Mouse (Mus musculus) intestine, embryonic 14.5 days (tissue): ENCODE measurements around the gene Smpd3. TPM values are rescaled to one million over a fixed set of nuclear protein-coding genes. Genes with fewer than 3 reads are reported as not detected.

ENCODE experiments used
- ATAC-seq: fragments of 200-750 bp; cut with Nextera tagmentation; replicated peaks from 2 replicates; pipeline ENCODE4 v1.8.0; 2017; ENCODE audit warnings: low read depth, moderate number of reproducible peaks, moderate TSS enrichment, moderate library complexity; ENCODE audit not compliant: low FRiP score, low TSS enrichment
- DNase-seq: peaks from one replicate; pipeline ENCODE4 v3.0.0-alpha.2; 2018; ENCODE audit warnings: low spot score
- H3K27ac ChIP-seq: fragments of 300-500 bp; sonication (generic); 2 replicates; pipeline ENCODE4 v1.5.1; 2014; ENCODE audit warnings: low read depth, mild to moderate bottlenecking, control low read depth
- H3K27me3 ChIP-seq: fragments of 300-500 bp; sonication (generic); replicated peaks from 2 replicates; pipeline ENCODE4 v1.6.1; 2014; ENCODE audit warnings: low read length, control low read depth; ENCODE audit not compliant: control insufficient read depth, insufficient read depth
- H3K36me3 ChIP-seq: fragments of 300-500 bp; sonication (generic); 2 replicates; pipeline ENCODE4 v1.6.1; 2014; ENCODE audit warnings: low read length, control low read depth; ENCODE audit not compliant: control insufficient read depth, insufficient read depth
- H3K4me1 ChIP-seq: fragments of 300-500 bp; sonication (generic); replicated peaks from 2 replicates; pipeline ENCODE4 v1.6.1; 2014; ENCODE audit warnings: low read length, control low read depth, mixed read lengths; ENCODE audit not compliant: control insufficient read depth, insufficient read depth
- H3K4me2 ChIP-seq: fragments of 300-500 bp; sonication (generic); 2 replicates; pipeline ENCODE4 v1.6.1; 2014; ENCODE audit warnings: low read length
- H3K4me3 ChIP-seq: fragments of 300-500 bp; sonication (generic); 2 replicates; pipeline ENCODE4 v1.5.1; 2014; ENCODE audit warnings: low read depth, low read length, control low read depth, mixed read lengths
- H3K9ac ChIP-seq: fragments of 300-500 bp; sonication (generic); 2 replicates; pipeline ENCODE4 v1.6.1; 2014; ENCODE audit warnings: mild to moderate bottlenecking, low read length
- H3K9me3 ChIP-seq: fragments of 300-500 bp; sonication (generic); 2 replicates; pipeline ENCODE4 v1.6.1; 2016; ENCODE audit warnings: low read length, control low read depth; ENCODE audit not compliant: control insufficient read depth
- WGBS: fragments of 180-500 bp; shearing (Covaris S2); extraction: QIAGEN DNeasy Blood & Tissue Kit; methylation state at CpG from one replicate; pipeline ENCODE4 v1.1.7; 2014; 5-methylcytosine and 5-hydroxymethylcytosine counted together
- polyA plus RNA-seq: library from polyadenylated mRNA; unstranded; fragments of >200 nt; fragmentation: Nextera tagmentation; extraction: Ambion mirVana; gene quantifications from 2 replicates; pipeline ENCODE4 v1.2.1, GENCODE M21; 2014

Smpd3 gene
- polyA plus RNA-seq, 1 experiment from 2014 or later = 20.0 TPM

DNA sequence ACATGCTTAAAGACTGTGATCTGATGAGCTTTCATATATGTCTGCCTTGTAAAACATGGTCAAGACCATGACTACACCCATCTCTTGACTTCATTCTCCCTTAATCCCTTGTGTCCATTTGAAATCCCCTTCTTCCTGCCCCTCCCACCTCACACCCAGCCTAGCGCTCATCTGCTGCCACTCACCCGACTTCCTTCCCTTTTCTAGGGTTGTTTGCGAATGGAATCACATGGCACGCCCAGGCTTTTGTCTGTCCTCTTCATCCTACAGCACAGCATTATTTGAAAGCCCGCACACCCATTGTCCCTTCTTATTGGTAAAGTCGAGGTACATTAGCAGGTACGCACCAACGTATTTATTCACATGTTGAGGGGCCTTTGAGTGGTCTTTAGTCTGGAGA lies 26.5 kb upstream of the Smpd3 start:
- no peak overlapping the region for H3K4me3 ChIP-seq
- H3K9ac ChIP-seq = no peak overlapping the region
- no peak for DNase-seq
- H3K27ac ChIP-seq = no peak overlapping the region
- no peaks in the 10 kb centered on the region for H3K9me3 ChIP-seq
- no peaks in the 10 kb centered on the region for H3K36me3 ChIP-seq
- H3K27me3 ChIP-seq = no peaks in the 10 kb centered on the region
- 78% methylated on average over 8 of the region's 8 CpGs for WGBS
- no peak for ATAC-seq
- H3K4me1 ChIP-seq = no peaks in the 10 kb centered on the region
- H3K4me2 ChIP-seq = no peak overlapping the region

DNA sequence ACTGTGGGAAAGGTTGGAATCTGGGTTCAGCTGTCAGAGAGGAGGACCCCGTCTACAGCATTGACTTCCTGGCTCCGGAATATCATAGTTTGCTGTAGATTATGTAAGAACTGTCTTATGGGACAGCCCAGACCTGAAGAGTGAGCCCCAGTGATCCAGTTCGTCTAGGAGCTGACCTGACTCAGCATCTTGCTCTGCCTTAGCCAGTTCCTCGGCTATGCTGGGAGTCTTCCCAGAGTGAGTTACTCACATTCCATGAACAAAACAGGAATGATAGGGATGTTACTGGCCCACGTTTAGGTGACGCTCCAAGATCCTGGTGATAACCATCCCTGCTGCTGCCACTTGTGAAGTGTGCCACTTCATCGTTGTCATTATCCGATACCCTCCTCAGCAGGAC lies 25.5 kb upstream of the Smpd3 start:
- Histone ChIP-seq H3K9me3 (no peaks in the 10 kb centered on the region), H3K27ac (no peak overlapping the region), H3K9ac (no peak overlapping the region), H3K36me3 (no peaks in the 10 kb centered on the region), H3K27me3 (no peaks in the 10 kb centered on the region), H3K4me2 (no peak overlapping the region), H3K4me3 (no peak overlapping the region), H3K4me1 (no peaks in the 10 kb centered on the region)
- WGBS = 77% methylated on average over 8 of the region's 8 CpGs
- ATAC-seq = no peak
- no peak for DNase-seq

GRCm38 (mm10) chr8:106359650-106360338 lies 22.0 kb upstream of the Smpd3 start:
- H3K4me2 ChIP-seq = no peak overlapping the region
- H3K36me3 ChIP-seq = no peaks in the 10 kb centered on the region
- no peak overlapping the region for H3K9ac ChIP-seq
- no peaks in the 10 kb centered on the region for H3K9me3 ChIP-seq
- no peaks in the 10 kb centered on the region for H3K27me3 ChIP-seq
- no peak overlapping the region for H3K27ac ChIP-seq
- no peaks in the 10 kb centered on the region for H3K4me1 ChIP-seq
- no peak overlapping the region for H3K4me3 ChIP-seq
- ATAC-seq = no peak
- 67% methylated on average over 4 of the region's 4 CpGs for WGBS
- no peak for DNase-seq

DNA sequence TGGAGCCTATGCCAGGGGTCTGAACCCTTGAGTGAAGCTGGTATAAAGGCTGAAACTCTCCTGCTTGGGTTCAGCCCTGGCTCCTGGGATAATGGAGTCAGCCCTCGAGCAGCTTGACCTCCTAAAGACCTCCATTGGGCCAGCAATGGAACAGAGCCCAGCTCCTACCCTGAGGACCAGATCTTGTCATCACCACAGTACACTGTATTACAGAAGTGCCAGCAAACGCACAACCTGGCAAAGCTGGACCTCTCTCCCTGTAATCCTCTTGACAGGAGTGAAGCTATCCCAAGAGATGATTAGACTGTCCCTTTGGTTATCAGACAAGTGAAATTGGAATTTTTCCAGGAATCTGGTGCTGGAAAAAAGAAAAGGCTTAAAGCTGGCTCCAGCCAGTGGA lies 13.3 kb upstream of the Smpd3 start:
- 59% methylated on average over 2 of the region's 2 CpGs for WGBS

GRCm38 (mm10) chr8:106349398-106349797 lies 11.6 kb upstream of the Smpd3 start:
- no peak overlapping the region for H3K27ac ChIP-seq
- no peaks in the 10 kb centered on the region for H3K36me3 ChIP-seq
- 73% methylated on average over 11 of the region's 11 CpGs for WGBS
- DNase-seq (no peak), ATAC-seq (no peak)
- H3K4me1 ChIP-seq = no peaks in the 10 kb centered on the region
- H3K9me3 ChIP-seq = no peaks in the 10 kb centered on the region
- no peaks in the 10 kb centered on the region for H3K27me3 ChIP-seq
- no peak overlapping the region for H3K4me3 ChIP-seq
- no peak overlapping the region for H3K9ac ChIP-seq
- no peak overlapping the region for H3K4me2 ChIP-seq

More for the DNA sequence above, 13.3 kb upstream of the Smpd3 start:
- ATAC-seq = no peak
- DNase-seq = no peak
- no peaks in the 10 kb centered on the region for H3K9me3 ChIP-seq
- H3K36me3 ChIP-seq = no peaks in the 10 kb centered on the region
- no peak overlapping the region for H3K4me3 ChIP-seq
- no peak overlapping the region for H3K4me2 ChIP-seq
- no peak overlapping the region for H3K9ac ChIP-seq
- H3K27me3 ChIP-seq = no peaks in the 10 kb centered on the region
- H3K27ac ChIP-seq = no peak overlapping the region
- no peaks in the 10 kb centered on the region for H3K4me1 ChIP-seq

- H3K27ac ChIP-seq = no peak overlapping the region
- no peak overlapping the region for H3K9ac ChIP-seq
- no peak for ATAC-seq
- 80% methylated on average over 6 of the region's 6 CpGs for WGBS
- no peaks in the 10 kb centered on the region for H3K9me3 ChIP-seq
- no peaks in the 10 kb centered on the region for H3K27me3 ChIP-seq
- no peaks in the 10 kb centered on the region; the same call in 1 of the 2 replicates for H3K4me1 ChIP-seq
- DNase-seq = no peak
- H3K36me3 ChIP-seq = no peaks in the 10 kb centered on the region
- no peak overlapping the region for H3K4me2 ChIP-seq
- H3K4me3 ChIP-seq = no peak overlapping the region
Observed at GRCm38 (mm10) chr8:106346123-106346522, 8.3 kb upstream of the Smpd3 start.

GRCm38 (mm10) chr8:106343471-106343870 lies 5.7 kb upstream of the Smpd3 start:
- no peaks in the 10 kb centered on the region; the same call in 1 of the 2 replicates for H3K4me1 ChIP-seq
- H3K9me3 ChIP-seq = no peaks in the 10 kb centered on the region
- no peak overlapping the region for H3K27ac ChIP-seq
- no peak overlapping the region for H3K4me2 ChIP-seq
- H3K36me3 ChIP-seq = no peaks in the 10 kb centered on the region
- WGBS = 71% methylated on average over 5 of the region's 5 CpGs
- H3K4me3 ChIP-seq = no peak overlapping the region
- no peak overlapping the region for H3K9ac ChIP-seq
- DNase-seq = no peak
- no peaks in the 10 kb centered on the region for H3K27me3 ChIP-seq
- no peak for ATAC-seq

- H3K4me2 ChIP-seq = no peak overlapping the region
- no peaks in the 10 kb centered on the region for H3K36me3 ChIP-seq
- no peak overlapping the region for H3K27ac ChIP-seq
- 29% methylated on average over 7 of the region's 7 CpGs for WGBS
- ATAC-seq (no peak), DNase-seq (no peak)
- no peak overlapping the region for H3K4me3 ChIP-seq
- H3K4me1 ChIP-seq = no peaks in the 10 kb centered on the region; the same call in 1 of the 2 replicates
- H3K9me3 ChIP-seq = no peaks in the 10 kb centered on the region
- no peak overlapping the region for H3K9ac ChIP-seq
- no peaks in the 10 kb centered on the region for H3K27me3 ChIP-seq
Observed at GRCm38 (mm10) chr8:106342828-106343227, 5.0 kb upstream of the Smpd3 start.

DNA sequence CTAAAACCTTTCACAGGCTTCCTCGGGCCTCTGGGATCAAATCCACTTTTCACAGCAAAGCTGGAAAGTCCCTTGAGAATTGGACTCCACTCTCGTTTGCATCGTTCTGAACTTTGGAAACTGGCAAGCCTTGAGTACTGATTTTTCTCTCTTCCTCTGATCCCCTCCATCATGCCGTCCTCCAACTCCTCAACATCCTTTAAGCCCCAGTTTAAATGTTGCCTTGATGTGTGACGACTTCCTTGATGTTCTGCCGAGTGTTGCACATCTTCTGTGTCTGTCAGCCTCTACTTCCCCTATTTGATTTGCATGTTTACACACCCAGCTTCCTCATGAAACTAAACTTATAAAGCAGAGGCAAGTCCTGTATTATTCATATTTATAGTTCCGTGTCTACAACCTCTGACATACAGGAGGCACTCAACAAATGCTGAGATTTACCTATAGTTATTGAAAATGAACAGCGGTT lies 987 bp upstream of the Smpd3 start:
- Histone ChIP-seq H3K4me3 (peak overlapping the region; percentile 56), H3K4me2 (peak overlapping the region; percentile 53), H3K36me3 (no peaks in the 10 kb centered on the region), H3K9ac (peak overlapping the region; percentile 44), H3K27me3 (peaks cover 24% of the 10 kb centered on the region), H3K27ac (no peak overlapping the region), H3K4me1 (peaks cover 9% of the 10 kb centered on the region), H3K9me3 (no peaks in the 10 kb centered on the region)
- 33% methylated on average over 8 of the region's 8 CpGs for WGBS
- DNase-seq = no peak
- ATAC-seq = no peak
